ENCODE assay signal across 9 mouse cellular contexts in genomic region chr8:48775531-48776037, GRCm38 (mm10).
DNase-seq lines count a peak whose midpoint lies in the region; ATAC-seq lines count a peak whose summit lies in the region.
"Had no signal": no experiment of that assay in that cellular context is flagged by ENCODE, and none has a peak within 500 bp of the region (broad histone marks: within the 10 kb centered on the region; RNA-seq: fewer than 3 reads in every experiment).

No protein-coding gene starts in this region.

- H3K4me3 ChIP-seq in forebrain, embryonic 16.5 days (replicated peaks; ENCODE audit: low read length), result no peak overlapping the region
- no peak overlapping the region for H3K4me3 ChIP-seq in midbrain, embryonic 14.5 days (replicated peaks; ENCODE audit: low read depth, low read length)
- no peak overlapping the region for H3K4me3 ChIP-seq in intestine, embryonic 15.5 days (replicated peaks)
- H3K4me3 ChIP-seq: heart, adult 2 months had no signal

- ATAC-seq in forebrain, embryonic 16.5 days, result peak; percentile 62
- ATAC-seq in midbrain, embryonic 14.5 days (ENCODE audit: low FRiP score, low TSS enrichment), result 0 out of 2 replicates have a peak, but pooled peaks have one; percentile 15
- no peak for ATAC-seq in intestine, embryonic 15.5 days

- no peaks in the 10 kb centered on the region for H3K27me3 ChIP-seq in forebrain, embryonic 16.5 days (replicated peaks; ENCODE audit: control insufficient read depth, insufficient read depth, low read length)
- H3K27me3 ChIP-seq in midbrain, embryonic 14.5 days (ENCODE audit: control insufficient read depth, insufficient read depth, low read length), result no peaks in the 10 kb centered on the region
- H3K27me3 ChIP-seq in intestine, embryonic 15.5 days (replicated peaks), result no peaks in the 10 kb centered on the region

- H3K9me3 ChIP-seq in forebrain, embryonic 16.5 days (ENCODE audit: control insufficient read depth, low read length), result no peaks in the 10 kb centered on the region
- no peaks in the 10 kb centered on the region for H3K9me3 ChIP-seq in midbrain, embryonic 14.5 days (ENCODE audit: control insufficient read depth, low read length)
- H3K9me3 ChIP-seq in intestine, embryonic 15.5 days, result no peaks in the 10 kb centered on the region; the same call in 1 of the 2 replicates

- WGBS in forebrain, embryonic 16.5 days, result 4% methylated on average over 9 of the region's 9 CpGs
- WGBS in midbrain, embryonic 14.5 days, result 5% methylated on average over 9 of the region's 9 CpGs
- WGBS in intestine, embryonic 15.5 days, result 22% methylated on average over 9 of the region's 9 CpGs

- peak overlapping the region; percentile 32 for H3K4me2 ChIP-seq in forebrain, embryonic 16.5 days (ENCODE audit: low read length)
- peak overlapping the region; percentile 36 for H3K4me2 ChIP-seq in midbrain, embryonic 14.5 days (ENCODE audit: low read length)
- no peak overlapping the region for H3K4me2 ChIP-seq in intestine, embryonic 15.5 days (replicated peaks)

- intact Hi-C loops in gastrocnemius, postnatal 36 days (cut with DNase I), result no loop called here

- H3K4me1 ChIP-seq in forebrain, embryonic 16.5 days (replicated peaks; ENCODE audit: control insufficient read depth, insufficient read depth, low read length), result peaks cover 4% of the 10 kb centered on the region
- peaks cover 20% of the 10 kb centered on the region; the same call in 1 of the 2 replicates for H3K4me1 ChIP-seq in midbrain, embryonic 14.5 days (ENCODE audit: control insufficient read depth, insufficient read depth, low read length)
- no peaks in the 10 kb centered on the region for H3K4me1 ChIP-seq in intestine, embryonic 15.5 days (replicated peaks)

- H3K9ac ChIP-seq in forebrain, embryonic 16.5 days (replicated peaks; ENCODE audit: low read depth, low read length), result no peak overlapping the region
- no peak overlapping the region; the same call in 1 of the 2 replicates for H3K9ac ChIP-seq in midbrain, embryonic 14.5 days (replicated peaks; ENCODE audit: low read length)
- H3K9ac ChIP-seq in intestine, embryonic 15.5 days, result no peak overlapping the region

- no peaks in the 10 kb centered on the region for H3K36me3 ChIP-seq in forebrain, embryonic 16.5 days (ENCODE audit: control insufficient read depth, insufficient read depth)
- H3K36me3 ChIP-seq in midbrain, embryonic 14.5 days (ENCODE audit: control insufficient read depth, insufficient read depth, low read length), result no peaks in the 10 kb centered on the region
- no peaks in the 10 kb centered on the region for H3K36me3 ChIP-seq in intestine, embryonic 15.5 days

- H3K27ac ChIP-seq in forebrain, embryonic 16.5 days (ENCODE audit: low read length), result no peak overlapping the region
- H3K27ac ChIP-seq in midbrain, embryonic 14.5 days (replicated peaks; ENCODE audit: low read depth, low read length), result no peak overlapping the region
- H3K27ac ChIP-seq in intestine, embryonic 15.5 days, result no peak overlapping the region
- H3K27ac ChIP-seq: heart, adult 2 months had no signal

- DNase-seq in gastrocnemius, postnatal 10 days, result peak; percentile 5
- DNase-seq in gastrocnemius, postnatal 36 days, result no peak
- peak; percentile 25 for DNase-seq in ES-CJ7 (ENCODE audit: low read depth, low spot score)
- peak; percentile 45 for DNase-seq in midbrain, embryonic 14.5 days
- no peak for DNase-seq in layer of hippocampus, adult 9-11 months
- DNase-seq in spleen, postnatal 14 days (ENCODE audit: low spot score in 2 of 2), result no peak

Comparison
In these comparisons a context has a peak if more than half of its experiments do, and no peak if none do; other contexts are left out.
1. DNase-seq: peak in gastrocnemius, postnatal 10 days (single experiment), ES-CJ7 (single experiment) and midbrain, embryonic 14.5 days (single experiment); none in gastrocnemius, postnatal 36 days (0 of 2), layer of hippocampus, adult 9-11 months (single experiment) and spleen, postnatal 14 days (0 of 2).